Mouse (Mus musculus): Measurements from ENCODE around the gene Pacsin2.
A peak's percentile ranks its signal among the peaks of the same experiment; 100 is the strongest.

GRCm38 (mm10) chr15:83497299-83497698, 32.9 kb upstream of the Pacsin2 start:
- peak; percentile 2; the same call in 1 of the 2 replicates for TF ChIP-seq CTCF (IDR thresholded peaks at IDR 0.05; ENCODE audit: control insufficient read depth, insufficient read depth, insufficient replicate concordance, low read depth, low read length)
- TF ChIP-seq POLR2A (IDR thresholded peaks at IDR 0.05; ENCODE audit: control insufficient read depth, low read depth, low read length) = no peak
